Comparison of ENCODE assay signal across 16 mouse cellular contexts in genomic region chr8:48026796-48027195, GRCm38 (mm10).
"Had no signal": no experiment of that assay in that cellular context is flagged by ENCODE, and none has a peak within 500 bp of the region (broad histone marks: within the 10 kb centered on the region; RNA-seq: fewer than 3 reads in every experiment).

No protein-coding gene starts in this region.

- H3K4me2 ChIP-seq: neural tube, embryonic 13.5 days; neural tube, embryonic 15.5 days; stomach, embryonic 15.5 days had no signal

- H3K9ac ChIP-seq: neural tube, embryonic 13.5 days; neural tube, embryonic 15.5 days; stomach, embryonic 15.5 days had no signal

- H3K9me3 ChIP-seq: neural tube, embryonic 13.5 days; neural tube, embryonic 15.5 days; stomach, embryonic 15.5 days had no signal

- H3K4me3 ChIP-seq: neural tube, embryonic 13.5 days; neural tube, embryonic 15.5 days; stomach, embryonic 15.5 days had no signal

- H3K4me1 ChIP-seq: neural tube, embryonic 13.5 days; neural tube, embryonic 15.5 days; stomach, embryonic 15.5 days had no signal

- DNase-seq: retina, postnatal 1 day; right cerebral cortex, adult 18-20 months; right cerebral cortex, postnatal 14 days; right cerebral cortex, postnatal 25 days; right cerebral cortex, postnatal 4 days; spleen, adult 18-20 months; thymus, adult 18-20 months; thymus, adult 2 months; thymus, postnatal 14 days; thymus, postnatal 25 days; thymus, postnatal 36 days; thymus, postnatal 4 days had no signal

- H3K27ac ChIP-seq: neural tube, embryonic 13.5 days; neural tube, embryonic 15.5 days; stomach, embryonic 15.5 days; stomach, postnatal 0 days had no signal

- H3K36me3 ChIP-seq: neural tube, embryonic 13.5 days; neural tube, embryonic 15.5 days; stomach, embryonic 15.5 days had no signal

- H3K27me3 ChIP-seq: neural tube, embryonic 13.5 days; neural tube, embryonic 15.5 days; stomach, embryonic 15.5 days had no signal
